Mouse (Mus musculus) liver, postnatal 0 days (tissue): Measurements from ENCODE around the gene Tcap. TPM values are rescaled to one million over a fixed set of nuclear protein-coding genes. Genes with fewer than 3 reads are reported as not detected.

Experiments used
- ATAC-seq: fragments of 200-750 bp; cut with Nextera tagmentation; 2 replicates; pipeline ENCODE4 v1.8.0; 2017; ENCODE audit warnings: mild to moderate bottlenecking, moderate library complexity
- DNase-seq: peaks from one replicate; pipeline ENCODE4 v3.0.0-alpha.2; 2016
- H3K27ac ChIP-seq: fragments of 300-500 bp; sonication (generic); 2 replicates; pipeline ENCODE4 v1.5.1; 2014; ENCODE audit warnings: antibody characterized with exemption, moderate library complexity, mild to moderate bottlenecking, low read depth
- H3K27me3 ChIP-seq: fragments of 300-500 bp; sonication (generic); 2 replicates; pipeline ENCODE4 v1.6.1; 2014; ENCODE audit warnings: low read length, control low read depth, mixed read lengths; ENCODE audit not compliant: insufficient read depth
- H3K36me3 ChIP-seq: fragments of 300-500 bp; sonication (generic); replicated peaks from 2 replicates; pipeline ENCODE4 v1.6.1; 2014; ENCODE audit warnings: mild to moderate bottlenecking, control low read depth, low read length, moderate library complexity, mixed read lengths; ENCODE audit not compliant: insufficient read depth
- H3K4me1 ChIP-seq: fragments of 300-500 bp; sonication (generic); 2 replicates; pipeline ENCODE4 v1.6.1; 2014; ENCODE audit warnings: antibody characterized with exemption, mild to moderate bottlenecking, control low read depth; ENCODE audit not compliant: insufficient read depth
- H3K4me2 ChIP-seq: fragments of 300-500 bp; sonication (generic); 2 replicates; pipeline ENCODE4 v1.6.1; 2014; ENCODE audit warnings: low read depth, mild to moderate bottlenecking, low read length, moderate library complexity, mixed read lengths
- H3K4me3 ChIP-seq: fragments of 300-500 bp; sonication (generic); 2 replicates; pipeline ENCODE4 v1.5.1; 2014; ENCODE audit warnings: low read depth, low read length
- H3K9ac ChIP-seq: fragments of 300-500 bp; sonication (generic); replicated peaks from 2 replicates; pipeline ENCODE4 v1.6.1; 2014; ENCODE audit warnings: mild to moderate bottlenecking, moderate library complexity
- H3K9me3 ChIP-seq: fragments of 300-500 bp; sonication (generic); 2 replicates; pipeline ENCODE4 v1.6.1; 2016; ENCODE audit warnings: mild to moderate bottlenecking, control low read depth, low read length, mixed read lengths
- CTCF ChIP-seq: sonication (generic); IDR thresholded peaks from 2 replicates; pipeline ENCODE4 v1.5.1; 2016; ENCODE audit warnings: antibody characterized with exemption, low read depth
- EP300 ChIP-seq: IDR thresholded peaks from 2 replicates; pipeline ENCODE4 v1.6.1; 2016; ENCODE audit warnings: antibody characterized with exemption, low read depth, mild to moderate bottlenecking
- WGBS: fragments of 180-500 bp; shearing (Covaris S2); extraction: QIAGEN DNeasy Blood & Tissue Kit; methylation state at CpG from one replicate; pipeline ENCODE4 v1.1.7; 2014; ENCODE audit not compliant: insufficient replicate concordance; 5-methylcytosine and 5-hydroxymethylcytosine counted together
- polyA plus RNA-seq: library from polyadenylated mRNA; unstranded; fragments of >200 nt; fragmentation: Nextera tagmentation; extraction: Ambion mirVana; gene quantifications from 2 replicates; pipeline ENCODE4 v1.2.1, GENCODE M21; 2015

The Tcap gene
- polyA plus RNA-seq, 1 experiment from 2014 or later = 0.26 TPM

DNA sequence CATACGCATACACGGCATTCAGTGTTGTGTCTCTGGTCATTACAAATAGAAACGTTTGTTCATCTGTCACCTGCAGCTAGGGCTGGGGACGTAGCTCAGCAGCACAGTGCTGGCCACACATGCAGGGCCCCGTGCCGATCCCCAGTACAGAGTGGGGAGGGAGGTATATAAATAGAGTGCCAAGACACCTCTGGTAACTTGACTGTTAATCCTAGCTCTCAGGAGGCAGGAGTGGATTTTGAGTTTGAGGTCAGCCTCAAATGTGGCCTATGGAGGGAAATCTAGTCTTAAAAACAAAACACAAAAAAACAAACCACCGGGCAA lies 15.8 kb upstream of the Tcap start:
- Histone ChIP-seq H3K27me3 (no peaks in the 10 kb centered on the region), H3K9ac (no peak overlapping the region), H3K4me2 (no peak overlapping the region), H3K27ac (no peak overlapping the region), H3K9me3 (no peaks in the 10 kb centered on the region), H3K4me1 (peaks cover 9% of the 10 kb centered on the region), H3K4me3 (no peak overlapping the region), H3K36me3 (no peaks in the 10 kb centered on the region; the same call in 1 of the 2 replicates)
- 66% methylated on average over 7 of the region's 7 CpGs for WGBS
- ATAC-seq (no peak), DNase-seq (no peak)
- TF ChIP-seq EP300 (no peak), CTCF (no peak)

GRCm38 (mm10) chr11:98369337-98369736 lies 14.3 kb upstream of the Tcap start:
- 69% methylated on average over 6 of the region's 6 CpGs for WGBS
- Histone ChIP-seq H3K9ac (no peak overlapping the region), H3K4me3 (no peak overlapping the region), H3K27ac (no peak overlapping the region), H3K27me3 (no peaks in the 10 kb centered on the region), H3K36me3 (peaks cover 3% of the 10 kb centered on the region), H3K4me2 (no peak overlapping the region), H3K9me3 (no peaks in the 10 kb centered on the region), H3K4me1 (peaks cover 4% of the 10 kb centered on the region; the same call in 1 of the 2 replicates)
- no peak for DNase-seq
- TF ChIP-seq CTCF (no peak), EP300 (no peak)
- ATAC-seq = no peak

DNA sequence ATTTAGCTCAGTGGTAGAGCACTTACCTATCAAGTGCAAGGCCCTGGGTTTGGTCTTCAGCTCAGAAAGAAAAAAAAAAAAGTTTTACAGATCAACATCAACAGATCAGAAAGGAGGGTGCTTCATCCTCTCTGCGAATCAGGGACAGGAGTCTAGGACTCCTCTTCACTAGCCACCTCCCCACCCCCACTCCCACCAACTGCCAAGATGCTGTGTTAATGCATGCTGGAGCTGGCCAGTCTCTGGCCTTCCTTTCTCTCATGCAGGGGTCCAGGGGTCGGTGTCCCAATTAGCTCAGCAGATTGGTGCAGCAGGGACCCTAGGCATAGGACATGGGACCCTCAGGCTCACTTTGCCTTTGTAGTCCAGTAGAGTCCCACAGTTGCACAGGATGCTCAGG lies 13.0 kb upstream of the Tcap start:
- WGBS = 95% methylated on average over 2 of the region's 2 CpGs
- no peaks in the 10 kb centered on the region for H3K27me3 ChIP-seq
- H3K4me3 ChIP-seq = no peak overlapping the region
- no peak overlapping the region for H3K4me2 ChIP-seq
- ATAC-seq (no peak), DNase-seq (no peak)
- TF ChIP-seq CTCF (no peak), EP300 (no peak)
- H3K27ac ChIP-seq = no peak overlapping the region
- H3K36me3 ChIP-seq = peaks cover 13% of the 10 kb centered on the region
- 0 out of 2 replicates have a peak, but pooled peaks cover 4% of the 10 kb centered on the region for H3K4me1 ChIP-seq
- H3K9me3 ChIP-seq = no peaks in the 10 kb centered on the region
- no peak overlapping the region for H3K9ac ChIP-seq

DNA sequence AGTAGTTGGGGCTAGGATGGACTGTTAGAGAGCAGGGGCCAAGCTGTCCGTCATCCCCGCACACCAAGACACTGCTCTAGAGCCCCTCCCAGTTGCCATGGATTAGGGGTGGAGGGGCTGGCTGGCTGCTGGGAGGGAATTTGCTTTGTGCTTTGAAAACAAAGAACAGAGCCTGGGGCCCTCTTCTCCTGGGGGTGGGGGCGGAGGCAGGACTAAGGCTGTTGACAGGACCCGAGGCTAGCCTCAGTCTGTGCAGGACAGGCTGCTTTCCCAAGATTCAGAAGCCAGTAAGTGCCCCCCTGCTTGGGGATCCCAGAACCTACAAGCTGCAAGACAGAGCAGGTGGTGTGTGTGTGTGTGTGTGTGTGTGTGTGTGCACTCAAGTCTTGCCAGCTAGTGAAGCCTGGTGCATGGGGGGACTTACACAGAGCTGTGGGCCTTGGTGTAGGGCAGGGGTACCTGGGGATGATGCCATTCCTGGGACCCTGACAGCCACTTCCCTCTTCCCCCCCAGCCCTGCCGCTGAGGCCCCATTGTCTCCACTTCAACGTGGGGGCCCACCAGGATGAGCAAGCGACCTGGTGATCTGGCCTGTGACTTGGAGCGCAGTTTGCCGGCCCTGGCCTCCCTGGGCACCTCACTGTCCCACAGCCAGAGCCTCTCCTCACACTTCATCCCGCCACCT lies 11.9 kb upstream of the Tcap start:
- no peak for ATAC-seq
- H3K27me3 ChIP-seq = no peaks in the 10 kb centered on the region
- H3K36me3 ChIP-seq = peaks cover 24% of the 10 kb centered on the region
- H3K4me3 ChIP-seq = no peak overlapping the region
- no peak overlapping the region for H3K9ac ChIP-seq
- H3K27ac ChIP-seq = no peak overlapping the region
- DNase-seq = no peak
- no peak overlapping the region for H3K4me2 ChIP-seq
- 65% methylated on average over 10 of the region's 10 CpGs for WGBS
- no peaks in the 10 kb centered on the region for H3K4me1 ChIP-seq
- no peaks in the 10 kb centered on the region for H3K9me3 ChIP-seq
- TF ChIP-seq EP300 (no peak), CTCF (no peak)

GRCm38 (mm10) chr11:98372406-98372805 lies 11.2 kb upstream of the Tcap start:
- DNase-seq (peak; percentile 74), ATAC-seq (no peak)
- Histone ChIP-seq H3K27me3 (no peaks in the 10 kb centered on the region), H3K36me3 (peaks cover 29% of the 10 kb centered on the region), H3K4me3 (no peak overlapping the region), H3K27ac (no peak overlapping the region), H3K4me2 (no peak overlapping the region), H3K9me3 (no peaks in the 10 kb centered on the region), H3K9ac (no peak overlapping the region), H3K4me1 (no peaks in the 10 kb centered on the region)
- 14% methylated on average over 2 of the region's 2 CpGs for WGBS
- TF ChIP-seq EP300 (no peak), CTCF (peak; percentile 95)

- Histone ChIP-seq H3K4me1 (no peaks in the 10 kb centered on the region), H3K27ac (no peak overlapping the region), H3K4me3 (no peak overlapping the region), H3K9ac (no peak overlapping the region), H3K36me3 (peaks cover 38% of the 10 kb centered on the region), H3K27me3 (no peaks in the 10 kb centered on the region), H3K4me2 (no peak overlapping the region), H3K9me3 (no peaks in the 10 kb centered on the region)
- WGBS = 78% methylated on average over 6 of the region's 6 CpGs
- no peak for DNase-seq
- no peak for ATAC-seq
- TF ChIP-seq CTCF (no peak), EP300 (no peak)
Measured at GRCm38 (mm10) chr11:98373244-98373643, 10.4 kb upstream of the Tcap start.
